Mouse (Mus musculus): ENCODE data around the gene Diras2. TPM values are rescaled to one million over a fixed set of nuclear protein-coding genes. Genes with fewer than 3 reads are reported as not detected.

The Diras2 gene
- total RNA-seq, 4 experiments from 2014 or later, result 0.07 to 0.13 (median 0.10) TPM

GRCm38 (mm10) chr13:52469795-52470690, 61.0 kb downstream of the Diras2 start:
- DNase-seq (ENCODE audit: low spot score in 2 of 2), result no peak

- DNase-seq (ENCODE audit: low spot score in 2 of 2), result no peak
These were observed 65.9 kb downstream of the Diras2 start for GRCm38 (mm10) chr13:52465141-52465540.

- no peak for DNase-seq (ENCODE audit: low spot score in 2 of 2)
These were observed 71.1 kb downstream of the Diras2 start for GRCm38 (mm10) chr13:52459982-52460381.

- no peak for DNase-seq (ENCODE audit: low spot score in 2 of 2)
These were observed 73.2 kb downstream of the Diras2 start for GRCm38 (mm10) chr13:52457889-52458324.

GRCm38 (mm10) chr13:52457177-52457888, 73.7 kb downstream of the Diras2 start:
- DNase-seq (ENCODE audit: low spot score in 2 of 2), result no peak

- no peak for DNase-seq (ENCODE audit: low spot score in 2 of 2)
These were observed 75.8 kb downstream of the Diras2 start for GRCm38 (mm10) chr13:52455329-52455728.

GRCm38 (mm10) chr13:52454708-52455250, 76.3 kb downstream of the Diras2 start:
- no peak for DNase-seq (ENCODE audit: low spot score in 2 of 2)

Other genes starting within 250 kb of the Diras2 start
- gene Syk, start 51.9 kb upstream of the Diras2 start, total RNA-seq (2022), result 1 to 10 TPM in 3 of 4 experiments, under 1 TPM in 1; 0.46 to 1.6 (median 1.3) TPM

All from gastrocnemius, adult 8-10 months (tissue).